Mouse (Mus musculus): ENCODE data around the gene Rhox7b.
"Not testable (repeated sequence)": the region's sequence is repeated elsewhere in the genome, so short reads cannot be mapped to it uniquely, and the experiment has no call there.

Rhox7b gene

DNA sequence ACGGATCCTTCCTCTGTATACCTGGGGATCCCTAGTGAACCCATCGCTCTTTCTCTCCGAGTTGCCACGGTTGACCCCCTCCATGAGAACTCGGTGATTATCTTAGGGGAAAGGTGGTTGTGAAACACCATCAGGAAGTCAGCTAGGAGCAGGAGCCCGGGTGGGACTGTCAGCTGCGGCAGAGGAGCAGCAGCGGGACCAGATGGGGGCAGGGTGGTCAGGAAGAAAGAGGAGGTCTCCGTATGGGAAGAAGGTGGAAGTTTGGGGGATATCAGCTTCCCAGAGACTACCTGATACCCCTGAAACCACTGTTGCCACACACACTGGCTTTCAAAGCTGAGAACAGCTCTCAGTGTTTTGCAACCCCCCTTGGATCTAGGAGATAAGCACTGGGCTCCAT, at the start of gene Rhox7b:
Gene Rhox7b (minus strand): TSS at position 101 of the 400 bp plus-strand sequence.
- not testable (repeated sequence) for DNase-seq

DNA sequence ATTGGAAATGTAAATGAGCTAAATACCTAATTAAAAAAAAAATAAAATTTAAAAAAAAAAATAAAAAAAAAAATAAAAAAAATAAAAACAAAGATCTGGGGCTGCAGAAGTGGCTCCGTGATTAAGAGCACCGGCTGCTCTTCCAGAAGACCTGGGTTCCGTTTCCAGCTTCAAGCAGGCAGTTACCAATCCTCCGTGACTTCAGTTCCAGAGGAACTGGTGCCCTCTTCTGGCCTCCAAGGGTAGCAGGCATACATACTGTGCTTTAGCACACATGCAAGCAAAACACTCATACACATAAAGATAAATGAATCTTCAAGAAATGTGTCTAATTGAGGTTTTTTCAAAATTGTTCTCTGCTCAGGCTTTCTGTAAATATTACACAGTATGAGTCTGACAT, 19.3 kb upstream of the Rhox7b start:
- no peak for DNase-seq

DNA sequence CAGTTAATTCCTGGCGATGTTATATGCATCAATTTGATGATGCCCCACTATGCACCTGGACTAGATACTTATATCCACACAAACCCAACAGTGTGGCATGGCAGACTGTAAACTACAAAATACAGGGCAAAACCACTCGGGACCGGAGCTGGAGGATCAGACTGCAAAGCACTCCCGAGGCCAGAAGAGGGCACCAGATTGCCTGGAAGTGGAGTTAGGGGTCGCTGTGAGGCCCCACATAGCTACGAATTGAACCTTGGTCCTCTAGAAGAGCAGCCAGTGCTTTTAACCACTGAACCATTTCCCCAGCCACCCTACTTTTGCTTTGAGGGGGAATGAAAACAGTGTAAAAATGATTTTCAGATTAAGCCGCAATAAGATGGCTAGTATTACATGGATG, 11.5 kb upstream of the Rhox7b start:
- no peak for DNase-seq

DNA sequence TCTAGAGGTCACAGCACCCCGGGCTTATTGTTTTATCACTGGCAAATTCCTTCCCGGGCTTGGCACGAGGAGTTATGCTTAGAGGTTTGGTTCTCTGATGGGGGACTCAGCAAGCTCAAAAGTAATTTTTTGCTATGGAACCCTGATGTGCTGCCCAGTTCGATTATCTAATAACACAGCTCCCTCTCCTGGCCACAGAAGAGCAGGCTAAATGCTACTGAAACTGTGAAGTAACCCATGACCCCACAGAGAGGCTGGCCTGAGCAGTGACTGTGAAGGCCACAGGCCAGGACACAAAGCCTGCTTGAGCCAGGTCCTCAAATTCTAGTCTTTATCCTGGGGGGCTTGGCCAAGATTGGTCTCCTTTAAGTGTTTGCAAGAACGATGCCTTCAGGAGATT, 6.7 kb upstream of the Rhox7b start:
- no peak for DNase-seq

DNA sequence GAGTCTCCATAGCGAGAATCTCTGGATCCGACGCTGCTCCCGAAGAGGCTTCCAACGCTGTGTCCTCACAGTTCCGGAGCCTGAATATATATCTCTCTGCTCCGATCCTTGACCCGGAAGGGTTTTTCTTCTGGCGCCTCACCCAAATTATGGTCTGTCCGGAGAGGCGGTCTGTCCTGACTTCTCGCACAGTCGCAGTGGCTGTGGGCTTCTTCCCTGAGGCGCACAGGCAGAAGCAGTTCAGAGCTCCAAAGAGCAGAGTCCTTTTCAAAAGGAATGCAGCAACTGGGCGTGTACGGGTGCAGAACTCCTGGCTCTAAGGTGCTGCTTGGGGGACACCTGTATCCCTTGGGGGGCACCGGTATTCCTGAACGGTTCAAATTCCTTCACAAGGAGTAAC, 4.6 kb upstream of the Rhox7b start, which contains the start of gene Rhox9:
Gene Rhox9 (minus strand): TSS at position 101 of the 400 bp plus-strand sequence.
- not testable (repeated sequence) for DNase-seq

- DNase-seq, result no peak
These were observed 18.2 kb downstream of the Rhox7b start, which contains the start of gene Rhox8 for GRCm38 (mm10) chrX:37878844-37879243. Gene Rhox8 (minus strand): TSS chrX:37878944.

DNA sequence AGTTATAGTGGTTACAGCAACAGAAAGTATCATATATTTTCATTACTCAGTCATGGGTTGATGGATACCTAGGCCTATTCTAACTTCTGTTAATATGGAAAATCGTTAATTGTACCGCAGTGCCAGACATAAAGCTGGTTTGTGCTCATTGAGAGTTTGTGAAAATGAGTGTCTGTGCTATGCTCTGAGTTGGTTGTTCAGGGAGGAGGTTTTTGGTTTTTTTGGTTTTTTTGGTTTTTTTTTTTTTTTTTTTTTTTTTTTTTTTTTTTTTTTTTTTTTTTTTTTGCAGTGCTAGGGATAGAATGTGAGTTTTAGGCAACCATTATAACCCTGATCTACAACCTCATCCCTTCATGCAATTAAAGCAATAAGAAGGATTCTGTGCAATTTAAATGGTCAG, 25.4 kb downstream of the Rhox7b start:
- DNase-seq, result no peak

Data from lung, postnatal 10 days (tissue).